Mouse (Mus musculus): ENCODE results near the gene Fbxo5.

DNA sequence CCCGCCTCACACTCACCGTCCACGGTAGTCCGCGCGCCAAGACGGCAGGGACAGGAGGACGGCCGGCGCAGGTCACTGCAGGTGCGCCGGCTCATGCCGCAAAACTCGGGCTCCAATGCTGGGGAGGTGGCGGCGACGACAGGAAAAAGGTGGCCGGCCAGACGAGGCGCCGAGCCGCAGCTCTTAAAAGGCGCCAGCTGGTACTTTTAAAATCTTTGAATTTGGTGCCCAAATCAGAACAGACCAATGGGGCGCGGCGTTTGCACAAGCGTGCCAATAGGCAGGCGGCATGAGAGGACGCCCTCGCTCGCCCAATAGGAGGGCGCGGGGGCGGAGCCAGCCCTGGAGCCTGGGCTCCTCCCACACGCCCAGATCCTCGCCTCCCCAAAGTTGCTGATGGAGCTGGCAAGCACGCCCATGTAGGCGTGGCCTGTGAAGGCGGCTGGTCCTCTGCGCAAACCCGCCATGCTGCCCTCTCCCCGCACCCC lies at the start of gene Fbxo5:
- TF ChIP-seq GATA1 (IDR thresholded peaks at IDR 0.05; ENCODE audit: low read length) (no peak), TAL1 (IDR thresholded peaks at IDR 0.05; ENCODE audit: low read length) (no peak)

All from erythroblast, embryonic 14.5 days (primary cell).